Mouse (Mus musculus): ENCODE measurements at regions not wholly inside any gene's neighbourhood (a gene's known extent, or its start where the extent isn't known, plus 50 kb on each side); places are given as distances from the start of the nearest gene placed in this dataset.

GRCm38 (mm10) chr3:66738201-66739062 lies 242.8 kb upstream of the Rsrc1 start:
- peak; percentile 61 for DNase-seq

- DNase-seq: no peak
These were observed 241.7 kb upstream of the Rsrc1 start for GRCm38 (mm10) chr3:66739356-66740014.

GRCm38 (mm10) chr3:66744133-66744913 lies 236.9 kb upstream of the Rsrc1 start:
- DNase-seq: no peak

- DNase-seq: peak; percentile 79 to 81
These were observed 234.7 kb upstream of the Rsrc1 start for GRCm38 (mm10) chr3:66746373-66747072.

- DNase-seq: peak in 1 of 2 experiments; percentile 13
These were observed 234.0 kb upstream of the Rsrc1 start for GRCm38 (mm10) chr3:66747073-66747710.

- no peak for DNase-seq
These were observed 223.0 kb upstream of the Rsrc1 start for GRCm38 (mm10) chr3:66758141-66758540.

GRCm38 (mm10) chr3:66759841-66760240 lies 221.3 kb upstream of the Rsrc1 start:
- DNase-seq: no peak

GRCm38 (mm10) chr3:66762446-66762845 lies 218.7 kb upstream of the Rsrc1 start:
- no peak for DNase-seq

- DNase-seq: no peak
These were observed 183.7 kb upstream of the Rsrc1 start for GRCm38 (mm10) chr3:66797351-66798010.

- DNase-seq: no peak
These were observed 182.9 kb upstream of the Rsrc1 start for GRCm38 (mm10) chr3:66798292-66798691.

GRCm38 (mm10) chr3:66802538-66802937 lies 178.7 kb upstream of the Rsrc1 start:
- DNase-seq: no peak

- DNase-seq: no peak
These were observed 175.0 kb upstream of the Rsrc1 start for GRCm38 (mm10) chr3:66806176-66806575.

- DNase-seq: peak; percentile 18 to 32
These were observed 168.3 kb upstream of the Rsrc1 start for GRCm38 (mm10) chr3:66812686-66813445.

GRCm38 (mm10) chr3:66825761-66826160 lies 155.4 kb upstream of the Rsrc1 start:
- DNase-seq: peak; percentile 13 to 19

Measured in cerebellum, postnatal 14 days (tissue).